Mouse (Mus musculus): ENCODE results near the gene Asprv1. TPM values are rescaled to one million over a fixed set of nuclear protein-coding genes. Genes with fewer than 3 reads are reported as not detected.
A peak's percentile ranks its signal among the peaks of the same experiment; 100 is the strongest.

The Asprv1 gene
- polyA plus RNA-seq, 1 experiment from 2014 or later: 1.3 TPM

DNA sequence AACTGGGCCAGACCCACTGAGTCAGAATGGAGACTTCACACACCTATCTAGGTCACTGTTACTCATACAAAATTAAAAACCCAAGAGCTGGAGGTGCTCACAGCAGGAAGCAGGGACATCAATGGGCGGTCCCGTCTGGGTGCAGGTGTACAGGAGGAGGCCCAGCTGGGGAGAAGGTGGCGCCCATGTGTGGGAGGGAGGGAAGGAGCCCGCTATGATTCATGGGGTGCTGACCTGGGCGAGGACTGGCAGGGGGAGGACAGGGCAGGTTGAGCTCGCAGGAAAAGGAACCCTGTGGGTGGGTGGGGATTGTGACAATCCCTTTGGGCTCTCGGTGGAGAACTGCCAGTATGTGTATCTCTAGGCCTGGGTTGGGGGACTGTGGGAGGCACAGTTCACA lies 22.7 kb upstream of the Asprv1 start:
- H3K4me3 ChIP-seq (ENCODE audit: low read depth, low read length): no peak overlapping the region
- WGBS: 76% methylated on average over 7 of the region's 7 CpGs
- H3K27me3 ChIP-seq (ENCODE audit: control insufficient read depth, insufficient read depth, low read length): no peaks in the 10 kb centered on the region
- no peaks in the 10 kb centered on the region for H3K9me3 ChIP-seq (ENCODE audit: control insufficient read depth, low read length)
- H3K27ac ChIP-seq (replicated peaks; ENCODE audit: low read depth, low read length): no peak overlapping the region
- ATAC-seq (ENCODE audit: insufficient number of reproducible peaks, low FRiP score, low TSS enrichment, low read depth): no peak
- H3K9ac ChIP-seq (ENCODE audit: low read length): no peak overlapping the region
- H3K4me2 ChIP-seq (ENCODE audit: low read depth, severe bottlenecking): no peak overlapping the region
- no peaks in the 10 kb centered on the region for H3K4me1 ChIP-seq (ENCODE audit: control insufficient read depth, insufficient read depth, low read length)
- no peaks in the 10 kb centered on the region for H3K36me3 ChIP-seq (ENCODE audit: control insufficient read depth, insufficient read depth, low read length)
- DNase-seq (ENCODE audit: low spot score): no peak

DNA sequence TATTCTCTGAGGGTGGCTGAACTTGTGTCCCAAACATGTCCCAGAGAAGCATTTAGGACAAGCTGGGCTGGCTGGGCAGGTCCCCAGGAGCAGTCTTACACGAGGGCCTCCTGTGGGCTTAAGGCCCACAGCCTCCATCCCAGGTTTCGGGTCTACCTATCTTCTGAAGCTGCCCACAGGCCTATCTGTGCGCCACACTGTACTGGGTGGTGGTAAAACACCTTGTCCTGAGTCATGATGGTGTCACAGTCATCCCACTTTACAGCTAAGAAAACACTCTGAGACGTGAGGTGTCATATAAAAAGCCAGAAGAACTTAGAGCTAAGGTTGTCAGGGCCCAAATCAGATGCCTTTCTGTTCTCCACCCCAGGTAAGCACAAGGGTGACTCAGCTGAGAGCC lies 21.7 kb upstream of the Asprv1 start:
- Histone ChIP-seq H3K9ac (ENCODE audit: low read length) (no peak overlapping the region), H3K36me3 (ENCODE audit: control insufficient read depth, insufficient read depth, low read length) (no peaks in the 10 kb centered on the region), H3K4me3 (ENCODE audit: low read depth, low read length) (no peak overlapping the region), H3K27ac (replicated peaks; ENCODE audit: low read depth, low read length) (no peak overlapping the region), H3K4me2 (ENCODE audit: low read depth, severe bottlenecking) (no peak overlapping the region), H3K9me3 (ENCODE audit: control insufficient read depth, low read length) (no peaks in the 10 kb centered on the region), H3K4me1 (ENCODE audit: control insufficient read depth, insufficient read depth, low read length) (0 out of 2 replicates have a peak, but pooled peaks cover 2% of the 10 kb centered on the region), H3K27me3 (ENCODE audit: control insufficient read depth, insufficient read depth, low read length) (no peaks in the 10 kb centered on the region)
- no peak for ATAC-seq (ENCODE audit: insufficient number of reproducible peaks, low FRiP score, low TSS enrichment, low read depth)
- no peak for DNase-seq (ENCODE audit: low spot score)
- WGBS: 84% methylated on average over 4 of the region's 4 CpGs

DNA sequence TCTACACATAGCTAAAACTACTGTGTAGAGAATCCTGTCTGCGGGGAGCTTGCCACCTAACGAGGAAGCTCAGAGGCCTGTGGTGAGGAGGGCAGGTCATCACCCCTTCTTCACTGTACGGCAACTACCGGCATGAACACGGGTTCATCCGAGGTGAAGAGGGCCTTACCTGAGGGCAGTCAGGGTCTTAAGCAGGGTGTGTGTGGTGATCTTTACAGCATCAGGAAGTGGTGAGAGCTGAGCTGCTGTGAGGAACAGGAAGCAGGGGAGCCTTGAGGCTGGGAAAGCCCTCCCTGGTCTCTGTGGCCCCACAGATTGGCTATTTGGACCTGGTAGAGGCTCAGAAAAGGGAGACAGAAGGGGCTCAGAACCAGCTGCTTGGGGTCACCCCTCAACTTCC lies 20.5 kb upstream of the Asprv1 start:
- Histone ChIP-seq H3K27ac (replicated peaks; ENCODE audit: low read depth, low read length) (no peak overlapping the region), H3K27me3 (ENCODE audit: control insufficient read depth, insufficient read depth, low read length) (no peaks in the 10 kb centered on the region), H3K36me3 (ENCODE audit: control insufficient read depth, insufficient read depth, low read length) (no peaks in the 10 kb centered on the region), H3K9me3 (ENCODE audit: control insufficient read depth, low read length) (no peaks in the 10 kb centered on the region), H3K9ac (ENCODE audit: low read length) (no peak overlapping the region), H3K4me1 (ENCODE audit: control insufficient read depth, insufficient read depth, low read length) (0 out of 2 replicates have a peak, but pooled peaks cover 2% of the 10 kb centered on the region), H3K4me2 (ENCODE audit: low read depth, severe bottlenecking) (no peak overlapping the region), H3K4me3 (ENCODE audit: low read depth, low read length) (no peak overlapping the region)
- no peak for DNase-seq (ENCODE audit: low spot score)
- WGBS: 77% methylated on average over 6 of the region's 6 CpGs
- ATAC-seq (ENCODE audit: insufficient number of reproducible peaks, low FRiP score, low TSS enrichment, low read depth): no peak

DNA sequence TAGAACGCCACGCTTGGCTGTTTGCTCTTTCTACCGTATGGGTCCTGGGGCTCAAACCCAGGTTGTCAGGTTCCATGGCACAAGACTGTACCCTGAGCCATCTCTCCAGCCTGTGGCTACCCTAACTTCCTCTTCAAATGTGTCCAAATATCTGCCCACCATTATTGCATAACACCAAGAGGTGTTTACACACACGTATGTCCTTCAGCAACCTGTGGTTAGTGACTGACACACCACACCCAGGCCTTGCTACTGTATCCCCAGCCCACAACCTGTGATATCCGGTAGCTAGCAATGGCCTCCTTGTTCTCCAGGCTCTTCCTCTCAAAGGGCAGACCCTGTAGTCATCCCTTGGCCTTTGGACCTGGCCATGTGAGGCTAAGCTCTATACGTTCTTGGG lies 18.7 kb upstream of the Asprv1 start:
- no peak for ATAC-seq (ENCODE audit: insufficient number of reproducible peaks, low FRiP score, low TSS enrichment, low read depth)
- WGBS: 89% methylated on average over 6 of the region's 6 CpGs

DNA sequence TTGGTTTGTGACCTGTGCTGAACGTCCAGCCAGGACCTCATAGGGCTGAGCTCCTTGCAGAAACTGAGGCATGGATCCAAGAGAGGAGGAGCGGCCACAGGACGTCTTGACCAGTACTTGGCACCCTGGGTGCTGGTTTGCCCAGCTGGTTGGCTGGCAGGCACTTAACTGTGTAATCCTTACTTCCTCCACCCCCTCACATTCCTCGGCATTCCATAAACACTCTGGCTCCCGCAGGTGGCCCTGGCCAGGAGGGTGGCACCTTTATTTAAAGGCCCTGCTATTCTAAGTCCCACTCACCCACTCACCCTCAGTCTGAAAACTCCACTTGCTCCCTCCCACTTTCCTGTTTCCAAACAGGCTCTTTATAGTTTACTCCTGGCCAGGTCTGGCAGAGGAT lies 17.2 kb upstream of the Asprv1 start:
- Histone ChIP-seq H3K9ac (ENCODE audit: low read length) (no peak overlapping the region), H3K4me1 (ENCODE audit: control insufficient read depth, insufficient read depth, low read length) (0 out of 2 replicates have a peak, but pooled peaks cover 2% of the 10 kb centered on the region), H3K36me3 (ENCODE audit: control insufficient read depth, insufficient read depth, low read length) (no peaks in the 10 kb centered on the region), H3K4me2 (ENCODE audit: low read depth, severe bottlenecking) (no peak overlapping the region), H3K27ac (replicated peaks; ENCODE audit: low read depth, low read length) (no peak overlapping the region), H3K27me3 (ENCODE audit: control insufficient read depth, insufficient read depth, low read length) (no peaks in the 10 kb centered on the region), H3K9me3 (ENCODE audit: control insufficient read depth, low read length) (no peaks in the 10 kb centered on the region), H3K4me3 (ENCODE audit: low read depth, low read length) (no peak overlapping the region)
- ATAC-seq (ENCODE audit: insufficient number of reproducible peaks, low FRiP score, low TSS enrichment, low read depth) (no peak), DNase-seq (ENCODE audit: low spot score) (no peak)
- WGBS: 59% methylated on average over 5 of the region's 5 CpGs

More for the DNA sequence above, 18.7 kb upstream of the Asprv1 start:
- Histone ChIP-seq H3K4me2 (ENCODE audit: low read depth, severe bottlenecking) (no peak overlapping the region), H3K27me3 (ENCODE audit: control insufficient read depth, insufficient read depth, low read length) (no peaks in the 10 kb centered on the region), H3K9ac (ENCODE audit: low read length) (no peak overlapping the region), H3K9me3 (ENCODE audit: control insufficient read depth, low read length) (no peaks in the 10 kb centered on the region), H3K27ac (replicated peaks; ENCODE audit: low read depth, low read length) (no peak overlapping the region), H3K36me3 (ENCODE audit: control insufficient read depth, insufficient read depth, low read length) (no peaks in the 10 kb centered on the region), H3K4me1 (ENCODE audit: control insufficient read depth, insufficient read depth, low read length) (0 out of 2 replicates have a peak, but pooled peaks cover 2% of the 10 kb centered on the region), H3K4me3 (ENCODE audit: low read depth, low read length) (no peak overlapping the region)
- no peak for DNase-seq (ENCODE audit: low spot score)

DNA sequence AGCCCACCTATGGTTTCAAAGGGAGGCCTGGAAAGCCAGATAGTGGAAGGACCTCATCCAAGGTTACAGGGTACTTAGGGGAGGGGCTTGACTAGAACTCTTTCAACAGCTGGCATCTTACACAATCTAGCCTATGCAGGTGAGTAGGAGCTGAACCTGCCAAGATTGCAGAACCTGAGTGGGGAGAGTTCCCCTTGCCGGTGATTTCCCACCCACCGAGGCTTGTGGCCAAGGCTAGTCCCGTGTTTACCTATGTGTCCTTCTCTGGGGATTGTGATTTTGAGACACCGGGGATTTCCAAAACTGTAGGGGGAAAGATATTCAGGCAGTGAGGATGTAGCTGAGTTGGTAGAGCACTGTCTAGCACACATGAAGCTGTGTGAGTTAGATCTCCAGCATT lies 12.7 kb upstream of the Asprv1 start:
- Histone ChIP-seq H3K27me3 (ENCODE audit: control insufficient read depth, insufficient read depth, low read length) (no peaks in the 10 kb centered on the region), H3K4me3 (ENCODE audit: low read depth, low read length) (no peak overlapping the region), H3K9me3 (ENCODE audit: control insufficient read depth, low read length) (no peaks in the 10 kb centered on the region), H3K4me2 (ENCODE audit: low read depth, severe bottlenecking) (no peak overlapping the region), H3K9ac (ENCODE audit: low read length) (no peak overlapping the region), H3K4me1 (ENCODE audit: control insufficient read depth, insufficient read depth, low read length) (0 out of 2 replicates have a peak, but pooled peaks cover 2% of the 10 kb centered on the region), H3K36me3 (ENCODE audit: control insufficient read depth, insufficient read depth, low read length) (no peaks in the 10 kb centered on the region), H3K27ac (replicated peaks; ENCODE audit: low read depth, low read length) (no peak overlapping the region)
- ATAC-seq (ENCODE audit: insufficient number of reproducible peaks, low FRiP score, low TSS enrichment, low read depth) (no peak), DNase-seq (ENCODE audit: low spot score) (no peak)
- 92% methylated on average over 4 of the region's 4 CpGs for WGBS

DNA sequence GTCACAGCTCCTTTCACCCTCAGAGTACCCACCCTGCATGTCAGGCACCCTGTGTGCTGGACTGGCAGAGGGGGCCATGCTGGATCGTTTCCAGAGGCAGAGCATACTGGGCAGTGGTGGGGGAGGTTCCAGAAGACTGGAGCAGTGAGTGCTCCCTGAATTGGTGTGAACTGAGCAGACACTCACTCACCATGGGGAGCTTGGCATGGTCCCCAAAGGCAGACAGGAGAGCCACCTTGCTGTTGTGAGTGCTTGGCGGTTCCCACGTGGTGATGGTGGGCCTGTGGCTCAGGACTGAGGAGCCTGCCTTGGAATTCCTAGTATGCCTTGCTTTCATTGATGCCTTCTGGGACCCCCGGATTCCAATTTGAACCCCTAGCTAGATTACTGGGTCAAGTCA lies 4.8 kb upstream of the Asprv1 start:
- no peak overlapping the region for H3K27ac ChIP-seq (replicated peaks; ENCODE audit: low read depth, low read length)
- 79% methylated on average over 4 of the region's 4 CpGs for WGBS
- DNase-seq (ENCODE audit: low spot score): no peak
- H3K4me2 ChIP-seq (ENCODE audit: low read depth, severe bottlenecking): no peak overlapping the region
- no peaks in the 10 kb centered on the region for H3K36me3 ChIP-seq (ENCODE audit: control insufficient read depth, insufficient read depth, low read length)
- no peak for ATAC-seq (ENCODE audit: insufficient number of reproducible peaks, low FRiP score, low TSS enrichment, low read depth)
- H3K9me3 ChIP-seq (ENCODE audit: control insufficient read depth, low read length): no peaks in the 10 kb centered on the region
- no peak overlapping the region for H3K4me3 ChIP-seq (ENCODE audit: low read depth, low read length)
- H3K27me3 ChIP-seq (ENCODE audit: control insufficient read depth, insufficient read depth, low read length): 0 out of 2 replicates have a peak, but pooled peaks cover 3% of the 10 kb centered on the region
- H3K9ac ChIP-seq (ENCODE audit: low read length): no peak overlapping the region
- H3K4me1 ChIP-seq (ENCODE audit: control insufficient read depth, insufficient read depth, low read length): peaks cover 14% of the 10 kb centered on the region

DNA sequence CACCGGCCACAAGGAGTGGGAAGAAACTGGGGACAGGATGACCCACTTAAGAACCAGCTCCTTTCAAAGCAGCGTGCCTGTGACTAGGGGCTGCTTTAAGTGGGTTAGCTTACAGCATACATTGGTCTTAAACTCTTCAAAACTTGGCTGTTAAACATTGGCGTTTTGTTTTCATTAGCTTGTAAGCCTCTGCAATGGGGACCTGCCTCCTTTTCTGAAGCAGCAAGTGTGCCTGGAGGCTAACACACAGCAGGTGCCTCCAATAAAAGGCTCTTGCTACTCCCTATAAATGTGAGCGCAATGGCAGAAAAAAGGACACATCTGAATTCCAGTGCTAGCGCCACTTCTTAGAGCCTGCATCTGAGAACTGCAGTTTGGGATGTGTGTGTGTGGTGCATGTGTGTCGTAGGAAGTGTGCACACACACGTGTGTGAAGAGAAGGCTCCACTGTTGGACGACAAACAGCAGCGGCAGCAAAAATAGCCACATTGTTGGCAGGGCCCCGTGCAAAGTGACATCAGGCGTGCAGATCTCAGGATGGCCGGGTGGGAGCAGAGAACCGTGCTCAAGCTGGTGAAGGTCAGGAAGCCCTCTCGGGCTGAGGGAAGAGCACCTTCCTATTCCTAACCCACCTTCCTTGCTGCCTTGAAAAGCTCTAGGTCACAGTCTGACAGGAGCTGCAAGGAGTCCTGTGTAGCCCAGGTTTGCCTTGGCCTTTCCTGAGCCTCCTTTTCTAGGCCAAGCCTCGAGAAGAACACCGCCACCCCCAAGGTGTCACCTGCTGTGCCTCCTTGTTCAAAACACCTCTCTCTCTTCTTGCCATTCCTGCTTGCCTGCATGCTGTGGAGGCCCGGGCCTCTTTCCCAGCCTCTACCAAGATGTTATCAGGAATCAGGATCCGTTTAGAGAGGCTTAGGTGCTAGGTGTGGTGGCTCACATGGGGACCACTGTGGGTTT lies 3.6 kb upstream of the Asprv1 start:
- 41% methylated on average over 18 of the region's 18 CpGs for WGBS
- H3K27me3 ChIP-seq (ENCODE audit: control insufficient read depth, insufficient read depth, low read length): 0 out of 2 replicates have a peak, but pooled peaks cover 3% of the 10 kb centered on the region
- no peaks in the 10 kb centered on the region for H3K9me3 ChIP-seq (ENCODE audit: control insufficient read depth, low read length)
- H3K27ac ChIP-seq (replicated peaks; ENCODE audit: low read depth, low read length): peak overlapping the region; percentile 33; the same call in 1 of the 2 replicates
- H3K4me2 ChIP-seq (ENCODE audit: low read depth, severe bottlenecking): no peak overlapping the region
- no peak overlapping the region for H3K9ac ChIP-seq (ENCODE audit: low read length)
- DNase-seq (ENCODE audit: low spot score) (peak; percentile 81), ATAC-seq (ENCODE audit: insufficient number of reproducible peaks, low FRiP score, low TSS enrichment, low read depth) (peak; percentile 55; the same call in 1 of the 2 replicates)
- no peak overlapping the region for H3K4me3 ChIP-seq (ENCODE audit: low read depth, low read length)
- H3K4me1 ChIP-seq (ENCODE audit: control insufficient read depth, insufficient read depth, low read length): peaks cover 14% of the 10 kb centered on the region
- H3K36me3 ChIP-seq (ENCODE audit: control insufficient read depth, insufficient read depth, low read length): no peaks in the 10 kb centered on the region
